Mouse (Mus musculus): ENCODE measurements around the gene Gpr179.

- TF ChIP-seq POLR2A (IDR thresholded peaks at IDR 0.05; ENCODE audit: control insufficient read depth, low read depth, low read length) (no peak), CTCF (IDR thresholded peaks at IDR 0.05; ENCODE audit: control insufficient read depth, insufficient read depth, insufficient replicate concordance, low read depth, low read length) (no peak)
Observed at GRCm38 (mm10) chr11:97383764-97384163, 31.9 kb upstream of the Gpr179 start.

Measured in testis, adult 2 months (tissue).